Mouse (Mus musculus) megakaryocyte progenitor cell, adult 5-6 weeks (primary cell): ENCODE data around the gene Cela1. TPM values are rescaled to one million over a fixed set of nuclear protein-coding genes. Genes with fewer than 3 reads are reported as not detected.

ENCODE experiments used
- ATAC-seq: replicated peaks from 2 replicates; pipeline ENCODE4 v1.8.0; 2016; ENCODE audit warnings: mild to moderate bottlenecking, moderate TSS enrichment, inconsistent platforms; ENCODE audit not compliant: poor library complexity
- total RNA-seq, 2 experiments: library from RNA; stranded (forward) in 1 of 2; stranded (reverse) in 1 of 2; fragments of 157-497, 149-512 nt in 1 of 2; fragments of 200-1000 nt in 1 of 2; gene quantifications; 2 replicates each; pipeline versions ENCODE4 v1.2.3 to v1.2.4; 2015 to 2017

The Cela1 gene
- total RNA-seq, 2 experiments from 2014 or later = 5.2 to 28.8 TPM

DNA sequence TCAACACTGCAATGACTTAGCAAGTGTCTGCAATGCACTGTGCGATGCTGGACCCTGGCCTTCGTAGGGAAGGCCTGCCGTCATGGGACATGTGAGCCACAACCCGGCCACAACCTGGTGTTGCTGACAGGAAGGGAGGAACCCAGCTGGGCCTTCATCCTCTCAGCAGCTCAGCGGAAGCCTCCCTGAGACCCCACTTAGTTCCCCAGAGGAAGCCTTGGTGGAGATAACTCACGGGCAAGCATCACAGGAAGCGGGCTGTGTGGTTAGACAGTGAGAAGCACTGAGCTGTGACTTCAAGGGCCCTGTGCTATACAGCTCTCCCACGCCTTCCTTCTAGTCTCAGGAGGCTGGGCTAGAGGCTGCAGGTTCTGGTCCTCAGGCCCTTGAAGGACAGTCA is 18.5 kb upstream of the Cela1 start:
- peak; percentile 80 for ATAC-seq

DNA sequence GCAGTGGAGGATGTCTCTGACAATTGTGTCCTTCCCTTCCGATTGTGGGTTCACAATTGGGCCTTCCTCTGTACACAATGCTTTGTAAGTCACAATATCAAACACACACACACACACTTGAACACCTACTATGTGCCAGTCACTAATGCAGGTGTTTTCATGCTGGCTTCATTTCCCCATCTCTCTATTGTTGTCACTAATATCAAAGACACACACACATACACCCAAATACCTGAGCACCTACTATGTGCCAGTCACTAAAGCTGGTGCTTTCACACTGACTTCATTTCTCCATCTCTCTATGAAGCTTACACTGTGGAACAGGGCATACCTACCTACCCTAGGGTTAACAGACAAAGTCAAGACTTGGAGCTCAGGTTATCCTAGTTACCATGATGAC is 17.7 kb upstream of the Cela1 start:
- no peak for ATAC-seq

DNA sequence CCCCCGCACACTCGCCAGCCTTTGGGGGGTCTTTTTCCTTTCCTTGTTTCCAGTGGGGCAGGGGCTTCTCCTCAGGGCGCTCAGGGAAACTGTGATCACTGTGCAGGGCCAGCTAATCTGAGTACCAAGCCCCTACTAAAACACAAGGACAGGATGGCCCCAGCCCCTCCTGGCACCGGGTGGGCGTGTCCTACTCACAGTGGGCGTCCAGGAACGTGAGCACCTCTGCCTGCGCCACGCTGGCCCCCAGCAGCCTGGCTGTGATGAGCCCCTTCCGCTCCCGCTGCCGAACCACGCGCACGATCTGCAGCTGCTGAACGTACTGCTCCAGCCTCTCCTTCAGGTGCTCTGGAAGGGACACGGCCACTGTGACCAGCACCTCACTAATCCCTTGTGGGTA is 16.2 kb upstream of the Cela1 start:
- ATAC-seq = no peak

- ATAC-seq = no peak
Measured at GRCm38 (mm10) chr15:100701856-100702255, 14.1 kb upstream of the Cela1 start.

DNA sequence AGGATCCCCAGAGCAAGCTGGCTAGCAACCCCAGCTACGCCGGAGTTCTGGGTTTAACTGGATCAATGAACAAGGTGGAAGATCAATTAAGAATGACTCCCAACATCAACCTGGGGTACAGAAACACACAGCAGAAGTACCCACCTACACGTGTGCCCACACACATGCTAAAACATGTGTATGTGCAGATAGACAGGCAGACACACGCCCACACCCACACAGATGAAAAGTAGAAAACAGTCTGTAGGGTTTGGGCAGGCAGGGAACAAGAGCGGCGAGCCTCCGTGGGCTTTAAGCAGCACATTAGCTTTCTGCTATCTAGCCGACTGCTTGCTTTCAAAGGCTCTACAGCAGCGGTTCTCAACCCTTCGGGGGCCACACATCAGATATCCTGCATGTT is 13.4 kb upstream of the Cela1 start:
- peak; percentile 13; the same call in 1 of the 2 replicates for ATAC-seq

GRCm38 (mm10) chr15:100700424-100700823 is 12.7 kb upstream of the Cela1 start:
- ATAC-seq = no peak

GRCm38 (mm10) chr15:100699386-100699785 is 11.7 kb upstream of the Cela1 start:
- ATAC-seq = peak; percentile 82

GRCm38 (mm10) chr15:100698078-100698477 is 10.4 kb upstream of the Cela1 start:
- ATAC-seq = no peak

GRCm38 (mm10) chr15:100694406-100694805 is 6.7 kb upstream of the Cela1 start:
- ATAC-seq = no peak

DNA sequence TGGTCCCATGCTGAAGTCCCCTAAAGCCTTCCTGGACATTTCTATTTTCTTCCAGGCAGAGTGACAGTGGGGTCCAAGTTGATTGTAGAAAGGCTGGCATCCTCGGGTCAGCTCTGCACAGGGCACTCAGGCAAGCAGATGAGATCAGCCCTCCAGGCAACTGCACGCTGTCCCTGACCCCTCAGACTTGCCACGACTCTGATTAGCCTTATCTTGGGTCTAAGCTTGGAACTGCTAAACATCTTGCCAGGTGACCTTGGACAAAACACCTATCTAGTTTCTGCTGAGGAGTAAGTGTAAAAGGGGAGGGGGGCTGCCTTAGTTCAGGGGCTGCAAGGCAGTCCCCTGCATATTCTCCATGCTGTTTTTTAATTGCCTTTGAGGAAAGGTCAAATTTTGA is 4.3 kb upstream of the Cela1 start:
- no peak for ATAC-seq

DNA sequence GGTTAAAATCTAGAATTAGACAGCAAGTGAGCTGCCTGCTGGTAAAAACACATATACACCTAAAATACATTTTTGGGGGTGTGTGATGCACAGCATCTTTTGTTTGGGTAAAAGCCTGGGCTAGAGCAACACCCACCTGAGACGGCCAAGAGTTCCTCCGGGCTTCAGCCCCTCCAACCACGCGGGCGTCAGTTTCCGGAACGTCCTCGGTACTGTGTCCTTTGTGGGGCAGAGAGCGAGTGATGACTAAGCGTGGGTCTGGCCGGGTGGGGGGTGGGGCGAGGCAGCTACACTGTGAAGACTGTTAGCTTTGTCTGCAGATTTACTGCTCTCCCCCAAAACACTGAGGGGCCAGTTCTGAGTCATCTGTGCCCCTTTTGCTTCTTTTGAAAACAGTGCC is 732 bp downstream of the Cela1 start:
- ATAC-seq = peak; percentile 47

DNA sequence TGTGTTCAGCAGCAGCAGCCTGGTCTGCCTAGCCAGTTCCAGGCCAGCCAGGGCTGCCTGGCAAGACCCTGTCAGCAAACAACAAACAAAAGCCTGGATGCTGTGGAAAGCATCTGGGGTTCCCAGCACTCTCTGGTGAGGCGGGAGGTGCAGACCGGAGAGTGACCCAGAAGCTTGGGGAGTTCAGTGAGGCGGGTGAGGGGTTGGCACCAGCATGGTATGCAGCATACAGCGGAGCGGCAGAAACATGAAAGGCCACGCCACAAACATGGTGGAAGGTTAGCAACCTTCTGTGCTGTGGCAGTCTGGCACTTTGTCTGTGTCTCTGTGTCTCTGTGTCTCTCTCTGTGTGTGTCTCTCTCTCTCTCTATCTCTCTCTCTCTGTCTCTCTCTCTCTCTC is 1.3 kb downstream of the Cela1 start:
- no peak for ATAC-seq

- peak; percentile 64 for ATAC-seq
Measured at GRCm38 (mm10) chr15:100685849-100686248, 1.9 kb downstream of the Cela1 start.

DNA sequence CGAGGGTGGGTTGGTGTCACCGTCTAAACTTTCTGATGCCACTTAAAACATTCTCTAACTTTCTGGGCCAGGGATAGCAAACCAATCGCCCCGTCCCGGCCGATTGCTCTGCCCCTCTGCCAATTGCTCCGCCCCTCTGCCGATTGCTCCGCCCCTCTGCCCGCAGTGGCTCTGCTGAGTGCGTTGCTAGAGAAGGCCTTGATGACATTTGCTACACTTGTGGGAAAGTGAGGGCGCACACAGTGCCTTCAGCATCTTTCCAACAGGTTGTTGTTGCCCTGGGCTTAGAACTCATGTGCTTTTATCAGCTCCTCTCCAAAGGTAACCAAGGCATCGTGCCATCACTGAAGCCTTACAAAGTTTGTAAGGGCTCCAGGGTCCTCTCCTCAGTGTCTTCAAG is 2.5 kb downstream of the Cela1 start:
- ATAC-seq = peak; percentile 55

DNA sequence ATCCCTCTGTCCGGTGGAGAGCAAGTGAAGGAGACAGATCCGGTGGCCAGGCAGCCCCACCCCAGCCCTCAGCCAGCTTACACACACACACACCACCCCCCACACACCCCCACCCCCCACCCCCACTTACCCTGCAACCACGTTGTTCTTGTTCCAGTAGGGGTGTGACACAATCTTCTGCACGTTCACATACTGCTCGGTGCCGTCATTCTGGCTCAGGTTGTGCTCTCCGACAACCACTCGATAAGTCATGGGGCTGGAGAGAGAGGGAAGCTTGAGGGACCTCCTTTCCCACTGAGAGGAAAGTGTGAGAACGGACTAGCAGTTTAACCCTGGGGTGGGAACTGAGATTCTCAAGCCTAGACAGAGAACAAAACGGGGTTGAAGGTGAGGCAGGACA is 3.3 kb downstream of the Cela1 start:
- no peak for ATAC-seq

DNA sequence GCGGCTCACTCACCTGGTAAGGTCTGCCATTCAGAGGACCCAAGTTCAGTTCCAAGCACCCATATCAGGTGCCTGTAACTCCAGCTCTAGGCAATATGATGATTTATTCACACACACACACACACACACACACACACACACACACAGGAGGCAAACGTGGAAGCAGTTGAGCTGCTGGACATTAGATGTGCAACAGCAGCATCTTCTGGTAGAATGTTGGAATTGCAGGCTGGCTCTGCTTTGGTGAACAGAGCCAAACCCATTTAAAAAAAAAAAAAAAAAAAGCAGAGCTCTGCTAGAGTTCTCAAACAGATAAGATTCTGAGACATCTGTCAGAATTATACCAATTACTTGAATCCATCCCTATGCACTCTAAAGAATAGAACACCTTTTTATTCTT is 4.7 kb downstream of the Cela1 start:
- peak; percentile 63 for ATAC-seq

DNA sequence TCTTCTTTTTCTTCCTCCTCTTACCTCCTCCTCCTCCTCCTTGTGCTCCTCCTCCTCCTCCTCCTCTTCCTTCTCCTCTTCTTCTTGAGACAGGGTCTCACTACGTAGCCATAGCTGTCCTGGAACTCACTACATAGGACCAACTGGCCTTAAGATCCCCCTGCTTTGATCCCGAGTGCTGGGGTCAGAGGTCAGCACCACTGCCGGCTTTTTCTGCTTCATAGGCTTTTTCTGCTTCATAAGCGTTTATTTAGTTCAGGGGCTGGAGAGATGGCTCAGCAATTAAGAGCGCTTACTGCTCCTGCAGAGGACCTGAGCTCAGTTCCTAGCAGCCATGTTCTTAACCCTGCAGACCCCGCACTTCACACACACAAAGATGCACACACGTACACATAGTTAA is 6.0 kb downstream of the Cela1 start:
- no peak for ATAC-seq

DNA sequence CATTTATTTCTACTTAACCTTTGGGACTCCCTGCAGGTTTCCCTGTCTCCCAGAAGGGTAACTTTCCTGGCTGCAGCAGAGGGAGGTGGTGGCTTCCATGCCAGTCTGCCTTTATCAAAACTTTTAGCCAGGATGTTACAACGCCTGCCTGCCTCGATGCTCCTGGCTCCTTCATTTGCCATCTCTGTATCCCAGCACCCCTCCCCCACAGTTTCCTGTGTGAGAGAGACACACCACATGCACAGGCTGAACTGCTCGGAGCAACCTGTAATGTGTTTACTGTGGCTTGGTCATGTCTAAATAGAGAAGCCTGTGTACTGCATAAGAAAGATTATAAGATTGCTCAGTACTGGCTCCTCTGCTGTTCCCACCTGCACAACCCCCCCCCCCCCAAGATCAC is 7.3 kb downstream of the Cela1 start:
- no peak for ATAC-seq

- no peak for ATAC-seq
Measured at GRCm38 (mm10) chr15:100679005-100679404, 8.7 kb downstream of the Cela1 start.

GRCm38 (mm10) chr15:100678581-100678980 is 9.1 kb downstream of the Cela1 start:
- ATAC-seq = peak; percentile 32

GRCm38 (mm10) chr15:100677675-100678074 is 10.0 kb downstream of the Cela1 start:
- ATAC-seq = peak; percentile 36

DNA sequence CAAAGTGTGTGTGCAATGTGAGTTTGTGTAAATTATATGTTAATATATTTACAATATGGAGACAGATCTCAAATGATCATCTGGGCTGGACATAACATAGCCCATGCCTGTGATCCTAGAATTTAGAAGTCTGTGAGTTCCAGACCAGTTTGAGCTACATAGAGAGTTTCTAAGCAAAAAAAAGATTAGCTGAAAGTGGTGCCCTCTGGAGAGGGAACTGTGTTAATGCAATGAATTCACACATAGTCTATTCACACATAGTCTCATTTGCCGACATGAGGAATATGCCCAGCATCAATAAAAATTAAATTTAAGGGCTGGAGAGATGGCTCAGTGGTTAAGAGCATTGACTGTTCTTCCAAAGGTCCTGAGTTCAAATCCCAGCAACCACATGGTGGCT is 11.2 kb downstream of the Cela1 start:
- no peak for ATAC-seq

DNA sequence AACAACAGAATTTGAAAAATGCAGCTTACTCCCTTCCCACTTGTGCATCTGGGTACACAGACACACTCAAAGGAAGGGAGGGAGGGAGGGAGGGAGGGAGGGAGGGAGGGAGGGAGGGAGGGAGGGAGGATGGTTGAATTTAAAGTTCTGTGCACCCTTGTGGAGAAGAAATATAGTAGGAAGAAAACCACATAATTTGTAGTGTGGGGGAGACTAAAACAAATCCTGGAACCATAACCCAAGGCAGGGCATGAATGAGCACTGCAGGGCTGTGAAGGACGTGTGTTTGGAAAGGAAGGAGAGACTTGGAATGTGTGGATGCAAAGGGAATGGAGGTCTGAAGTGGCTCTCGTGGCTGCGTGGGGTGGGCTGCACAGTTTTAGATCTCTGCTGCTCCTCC is 12.2 kb downstream of the Cela1 start:
- ATAC-seq = no peak

DNA sequence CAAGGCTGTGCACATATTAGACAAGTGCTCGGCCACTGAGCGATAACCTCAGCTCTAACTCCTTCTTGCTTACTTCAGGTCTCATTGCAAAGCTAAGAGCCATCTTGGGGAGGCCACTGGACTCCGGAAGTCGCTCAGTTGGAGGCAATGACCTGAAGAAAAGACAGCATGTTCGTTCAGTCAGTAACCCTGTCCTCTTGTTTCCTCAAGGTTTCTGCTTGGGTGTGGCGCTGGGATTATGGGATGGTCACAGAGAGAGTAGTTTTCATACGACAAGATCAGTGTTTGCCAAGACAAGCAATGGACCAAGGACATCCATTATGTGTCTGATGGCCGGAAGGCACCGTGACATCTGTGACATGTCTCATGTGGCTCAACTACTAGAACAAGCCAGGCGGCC is 13.2 kb downstream of the Cela1 start:
- ATAC-seq = no peak
